In the genomic region with DNA sequence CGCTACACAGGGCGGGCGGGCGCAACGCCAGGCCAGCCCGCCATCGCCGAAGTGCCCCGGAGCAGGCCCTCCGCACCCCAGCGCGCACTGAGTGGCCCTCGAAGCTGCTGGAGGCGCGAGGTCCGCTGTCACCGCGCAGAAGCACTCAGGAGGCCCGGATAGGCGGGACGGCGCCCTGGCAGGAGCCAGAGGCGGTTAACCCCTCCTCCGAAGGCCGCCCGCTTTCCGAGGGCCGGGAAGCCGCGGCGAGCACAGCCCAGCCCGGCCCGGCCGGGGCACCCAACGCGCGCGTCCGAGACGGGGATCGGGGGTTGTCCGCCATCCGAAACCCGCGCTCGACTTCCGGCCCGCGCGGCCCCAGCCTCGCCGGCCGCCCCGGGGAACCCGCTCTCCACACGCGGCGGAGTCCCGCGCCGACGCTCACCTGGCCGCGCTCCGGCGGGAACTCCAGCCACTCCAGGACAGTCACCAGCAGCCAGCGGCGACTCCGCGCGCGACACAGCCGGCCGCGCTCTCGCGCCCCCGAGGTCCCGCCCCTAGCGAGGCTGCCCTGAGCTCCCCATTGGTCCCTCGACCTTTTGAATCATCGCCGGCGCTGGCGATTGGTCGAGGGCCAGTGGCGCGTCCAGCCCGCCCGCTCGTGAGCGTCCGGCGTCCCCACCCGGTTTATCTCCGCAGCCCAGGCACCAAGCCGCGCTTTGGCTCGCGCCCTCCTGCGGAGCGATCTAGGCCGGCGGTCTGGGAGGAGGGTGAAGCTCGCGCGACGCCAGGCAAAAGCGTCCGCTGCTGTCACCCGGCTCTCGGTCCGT, we compare ENCODE assay signal across 8 mouse cellular contexts. TPM values are rescaled to one million over a fixed set of nuclear protein-coding genes. Genes with fewer than 3 reads are reported as not detected.
A peak's percentile ranks its signal among the peaks of the same experiment; 100 is the strongest.
DNase-seq lines count a peak whose midpoint lies in the region; ATAC-seq and TF ChIP-seq lines count a peak whose summit lies in the region.

No protein-coding gene starts in this region.

- peak; percentile 78 for TF ChIP-seq POLR2A in embryonic fibroblast, embryonic 13.5 days (IDR thresholded peaks at IDR 0.05; ENCODE audit: low read depth, low read length)

- peak overlapping the region; percentile 77 for H3ac ChIP-seq in C2C12 (ENCODE audit: control insufficient read depth, insufficient read length, low read depth)

- TF ChIP-seq CTCF in C2C12 (IDR thresholded peaks at IDR 0.05; ENCODE audit: control insufficient read depth, insufficient read depth, insufficient read length): no peak
- no peak for TF ChIP-seq CTCF in embryonic fibroblast, embryonic 13.5 days (IDR thresholded peaks at IDR 0.05; ENCODE audit: borderline replicate concordance, insufficient read depth, low read length)
- peak; percentile 58 for TF ChIP-seq CTCF in midbrain, postnatal 0 days (IDR thresholded peaks at IDR 0.05)

- H3K9ac ChIP-seq in kidney, embryonic 14.5 days (ENCODE audit: low read depth, low read length): peak overlapping the region; percentile 93
- peak overlapping the region; percentile 79 for H3K9ac ChIP-seq in limb, embryonic 15.5 days
- H3K9ac ChIP-seq in midbrain, postnatal 0 days (replicated peaks; ENCODE audit: low read length, poor library complexity, severe bottlenecking): peak overlapping the region; percentile 74

- H3K27ac ChIP-seq in embryonic fibroblast, embryonic 13.5 days (ENCODE audit: insufficient read depth, low read length): peak overlapping the region; percentile 79
- H3K27ac ChIP-seq in heart, embryonic 10.5 days: peak overlapping the region; percentile 97
- H3K27ac ChIP-seq in kidney, embryonic 14.5 days (ENCODE audit: low read depth, low read length): peak overlapping the region; percentile 95
- peak overlapping the region; percentile 95 for H3K27ac ChIP-seq in limb, embryonic 15.5 days
- H3K27ac ChIP-seq in midbrain, postnatal 0 days (ENCODE audit: low read depth, low read length): peak overlapping the region; percentile 86

- H3K79me3 ChIP-seq in C2C12 (ENCODE audit: low read depth): peaks cover 45% of the 10 kb centered on the region

- peak overlapping the region; percentile 89 for H3K4me2 ChIP-seq in kidney, embryonic 14.5 days (replicated peaks; ENCODE audit: low read depth, low read length)
- peak overlapping the region; percentile 82 for H3K4me2 ChIP-seq in limb, embryonic 15.5 days
- peak overlapping the region; percentile 79 for H3K4me2 ChIP-seq in midbrain, postnatal 0 days (ENCODE audit: low read depth, low read length, poor library complexity, severe bottlenecking)

- peaks cover 8% of the 10 kb centered on the region; the same call in 1 of the 2 replicates for H3K4me1 ChIP-seq in embryonic fibroblast, embryonic 13.5 days (ENCODE audit: control insufficient read depth, insufficient read depth, low read length)
- peaks cover 41% of the 10 kb centered on the region for H3K4me1 ChIP-seq in heart, embryonic 10.5 days
- peaks cover 18% of the 10 kb centered on the region for H3K4me1 ChIP-seq in kidney, embryonic 14.5 days (ENCODE audit: control insufficient read depth, insufficient read depth, low read length)
- peaks cover 26% of the 10 kb centered on the region for H3K4me1 ChIP-seq in limb, embryonic 15.5 days
- H3K4me1 ChIP-seq in midbrain, postnatal 0 days (ENCODE audit: insufficient read depth, low read length): peaks cover 4% of the 10 kb centered on the region; the same call in 1 of the 2 replicates

- peak; percentile 98 for DNase-seq in brain, adult 2 months (ENCODE audit: low read depth, low spot score)
- DNase-seq in heart, embryonic 10.5 days (ENCODE audit: low spot score): peak; percentile 98
- DNase-seq in midbrain, postnatal 0 days (ENCODE audit: low spot score): peak; percentile 97
- DNase-seq in spleen, postnatal 10 days (ENCODE audit: low spot score in 2 of 2): peak; percentile 94 to 97

- H3K79me2 ChIP-seq in C2C12 (ENCODE audit: control insufficient read depth, insufficient read depth): peaks cover 49% of the 10 kb centered on the region

- H3K4me3 ChIP-seq in C2C12 (ENCODE audit: insufficient read depth, poor library complexity, severe bottlenecking): peak overlapping the region; percentile 55
- H3K4me3 ChIP-seq in embryonic fibroblast, embryonic 13.5 days (ENCODE audit: insufficient read depth, low read length): peak overlapping the region; percentile 75
- H3K4me3 ChIP-seq in heart, embryonic 10.5 days: peak overlapping the region; percentile 94
- peak overlapping the region; percentile 90 for H3K4me3 ChIP-seq in kidney, embryonic 14.5 days (ENCODE audit: low read length)
- H3K4me3 ChIP-seq in limb, embryonic 15.5 days: peak overlapping the region; percentile 84
- H3K4me3 ChIP-seq in midbrain, postnatal 0 days (ENCODE audit: low read depth, low read length): peak overlapping the region; percentile 89

- H3K36me3 ChIP-seq in C2C12 (ENCODE audit: control insufficient read depth, insufficient read depth): peaks cover 4% of the 10 kb centered on the region
- H3K36me3 ChIP-seq in heart, embryonic 10.5 days: peaks cover 12% of the 10 kb centered on the region
- H3K36me3 ChIP-seq in kidney, embryonic 14.5 days (ENCODE audit: control insufficient read depth, insufficient read depth, low read length): no peaks in the 10 kb centered on the region
- H3K36me3 ChIP-seq in limb, embryonic 15.5 days: peaks cover 6% of the 10 kb centered on the region; the same call in 1 of the 2 replicates
- no peaks in the 10 kb centered on the region for H3K36me3 ChIP-seq in midbrain, postnatal 0 days (ENCODE audit: insufficient read depth, low read length)

- ATAC-seq in kidney, embryonic 14.5 days (ENCODE audit: low FRiP score, low TSS enrichment): peak; percentile 99
- ATAC-seq in limb, embryonic 15.5 days (ENCODE audit: insufficient number of reproducible peaks, low FRiP score, low TSS enrichment, low read depth): peak; percentile 98
- peak; percentile 99 for ATAC-seq in midbrain, postnatal 0 days (ENCODE audit: low FRiP score)

- H3K9me3 ChIP-seq in heart, embryonic 10.5 days: no peaks in the 10 kb centered on the region
- H3K9me3 ChIP-seq in kidney, embryonic 14.5 days (ENCODE audit: control insufficient read depth, low read length): no peaks in the 10 kb centered on the region
- no peaks in the 10 kb centered on the region for H3K9me3 ChIP-seq in limb, embryonic 15.5 days
- H3K9me3 ChIP-seq in midbrain, postnatal 0 days (ENCODE audit: low read length): no peaks in the 10 kb centered on the region

- under 1% methylated on average over 108 of the region's 113 CpGs for WGBS in heart, embryonic 10.5 days
- WGBS in kidney, embryonic 14.5 days: under 1% methylated on average over 111 of the region's 113 CpGs
- WGBS in limb, embryonic 15.5 days: under 1% methylated on average over 113 of the region's 113 CpGs
- WGBS in midbrain, postnatal 0 days: 2% methylated on average over 88 of the region's 113 CpGs

- no peaks in the 10 kb centered on the region for H3K27me3 ChIP-seq in C2C12 (ENCODE audit: control insufficient read depth, insufficient read depth, insufficient read length)
- H3K27me3 ChIP-seq in heart, embryonic 10.5 days (ENCODE audit: insufficient read depth, poor library complexity, severe bottlenecking): 0 out of 2 replicates have a peak, but pooled peaks cover 5% of the 10 kb centered on the region
- no peaks in the 10 kb centered on the region for H3K27me3 ChIP-seq in kidney, embryonic 14.5 days (ENCODE audit: control insufficient read depth, insufficient read depth, low read length)
- no peaks in the 10 kb centered on the region for H3K27me3 ChIP-seq in limb, embryonic 15.5 days
- no peaks in the 10 kb centered on the region for H3K27me3 ChIP-seq in midbrain, postnatal 0 days (ENCODE audit: insufficient read depth, low read length)

TF ChIP-seq in C2C12, 6 proteins besides CTCF, POLR2A, EP300 and RAD21:
- TF ChIP-seq MAX (IDR thresholded peaks at IDR 0.05) (peak; percentile 53), MYOD1 (IDR thresholded peaks at IDR 0.05; ENCODE audit: control insufficient read depth, insufficient read length, low read depth) (no peak)
TF ChIP-seq in C2C12: peak in this region for 1.

RNA-seq across cellular contexts. Expression of gene Lbr, which starts 0.8 kb away (rescaled TPM):
- 31.5 TPM for polyA plus RNA-seq in C2C12 (2012; fragmentation: generic; extraction: Trizol)
- polyA plus RNA-seq in embryonic fibroblast, embryonic 13.5 days (2011; ENCODE audit: insufficient read length, low read depth, missing spikeins): 51.4 and 52.2 TPM in 2 replicates
- 126 and 128 TPM in 2 replicates for polyA plus RNA-seq in heart, embryonic 10.5 days (2016; fragmentation: Nextera tagmentation; extraction: Ambion mirVana)
- 92.2 and 129 TPM in 2 replicates for polyA plus RNA-seq in kidney, embryonic 14.5 days (2014; fragmentation: Nextera tagmentation; extraction: Ambion mirVana)
- 96.8 and 101 TPM in 2 replicates for polyA plus RNA-seq in limb, embryonic 15.5 days (2015; fragmentation: Nextera tagmentation; extraction: Ambion mirVana)
- total RNA-seq in midbrain, postnatal 0 days (2014; rRNA removed): 22.1 and 22.3 TPM in 2 replicates
- 20.2 and 20.3 TPM in 2 replicates for polyA plus RNA-seq in midbrain, postnatal 0 days (2015; fragmentation: Nextera tagmentation; extraction: Ambion mirVana)

Comparison
In these comparisons a context has a peak if more than half of its experiments do, and no peak if none do; other contexts are left out.
1. Peak in every context shown above with its lines: DNase-seq, ATAC-seq, H3K4me3 ChIP-seq and H3K27ac ChIP-seq.